Mouse (Mus musculus) hindbrain, embryonic 15.5 days (tissue): ENCODE measurements around the gene Cyp4a32. TPM values are rescaled to one million over a fixed set of nuclear protein-coding genes. Genes with fewer than 3 reads are reported as not detected.
"Not testable (repeated sequence)": the region's sequence is repeated elsewhere in the genome, so short reads cannot be mapped to it uniquely, and the experiment has no call there.

Experiments used
- ATAC-seq: fragments of 200-750 bp; cut with Nextera tagmentation; 2 replicates; pipeline ENCODE4 v1.8.0; 2017; ENCODE audit warnings: low read depth, moderate number of reproducible peaks, moderate TSS enrichment; ENCODE audit not compliant: low FRiP score
- H3K27ac ChIP-seq: fragments of 300-500 bp; sonication (generic); replicated peaks from 2 replicates; pipeline ENCODE4 v1.5.1; 2015; ENCODE audit warnings: mild to moderate bottlenecking, inconsistent platforms
- H3K27me3 ChIP-seq: fragments of 300-500 bp; sonication (generic); 2 replicates; pipeline ENCODE4 v1.6.1; 2015; ENCODE audit warnings: control low read depth, inconsistent platforms
- H3K36me3 ChIP-seq: fragments of 300-500 bp; sonication (generic); 2 replicates; pipeline ENCODE4 v1.6.1; 2015; ENCODE audit warnings: control low read depth, inconsistent platforms
- H3K4me1 ChIP-seq: fragments of 300-500 bp; sonication (generic); replicated peaks from 2 replicates; pipeline ENCODE4 v1.6.1; 2015; ENCODE audit warnings: control low read depth, inconsistent platforms
- H3K4me2 ChIP-seq: fragments of 300-500 bp; sonication (generic); 2 replicates; pipeline ENCODE4 v1.6.1; 2015; ENCODE audit warnings: moderate library complexity, mild to moderate bottlenecking, inconsistent platforms
- H3K4me3 ChIP-seq: fragments of 300-500 bp; sonication (generic); 2 replicates; pipeline ENCODE4 v1.5.1; 2015; ENCODE audit warnings: mild to moderate bottlenecking, inconsistent platforms
- H3K9ac ChIP-seq: fragments of 300-500 bp; sonication (generic); 2 replicates; pipeline ENCODE4 v1.6.1; 2015; ENCODE audit warnings: inconsistent platforms
- H3K9me3 ChIP-seq: fragments of 300-500 bp; sonication (generic); 2 replicates; pipeline ENCODE4 v1.6.1; 2016; ENCODE audit warnings: control low read depth, inconsistent platforms
- WGBS: fragments of 180-500 bp; shearing (Covaris S2); methylation state at CpG from one replicate; pipeline ENCODE4 v1.1.7; 2015; 5-methylcytosine and 5-hydroxymethylcytosine counted together
- polyA plus RNA-seq: library from polyadenylated mRNA; unstranded; fragments of >200 nt; fragmentation: Nextera tagmentation; extraction: Ambion mirVana; gene quantifications from 2 replicates; pipeline ENCODE4 v1.2.1, GENCODE M21; 2015

The Cyp4a32 gene
- polyA plus RNA-seq, result not detected in 2 replicates

DNA sequence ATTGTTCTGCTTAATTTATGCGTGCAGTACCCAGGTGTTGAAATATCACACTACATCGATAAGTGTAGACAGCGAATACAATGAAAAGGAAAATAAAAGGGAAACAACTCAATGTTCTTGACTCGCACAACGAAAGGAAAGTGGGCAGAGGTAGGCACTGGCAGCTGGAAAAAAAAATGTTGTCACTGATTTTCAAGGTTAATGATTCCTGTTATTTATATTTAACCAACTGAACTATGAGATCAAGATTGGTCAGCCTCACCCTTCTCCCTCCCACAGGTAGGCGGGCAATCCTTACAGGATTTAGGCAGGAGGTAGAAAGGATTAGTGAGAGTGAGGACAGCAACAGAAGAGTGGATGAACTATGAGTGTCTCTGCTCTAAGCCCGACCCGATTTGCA lies at the start of gene Cyp4a32:
Gene Cyp4a32 (plus strand): TSS at position 359 of the 400 bp plus-strand sequence.
- not testable (repeated sequence) for H3K4me1 ChIP-seq, H3K27me3 ChIP-seq, H3K9ac ChIP-seq, H3K9me3 ChIP-seq, ATAC-seq, H3K27ac ChIP-seq, H3K4me2 ChIP-seq, H3K36me3 ChIP-seq, H3K4me3 ChIP-seq
- WGBS, result 88% methylated on average over 8 of the region's 8 CpGs

DNA sequence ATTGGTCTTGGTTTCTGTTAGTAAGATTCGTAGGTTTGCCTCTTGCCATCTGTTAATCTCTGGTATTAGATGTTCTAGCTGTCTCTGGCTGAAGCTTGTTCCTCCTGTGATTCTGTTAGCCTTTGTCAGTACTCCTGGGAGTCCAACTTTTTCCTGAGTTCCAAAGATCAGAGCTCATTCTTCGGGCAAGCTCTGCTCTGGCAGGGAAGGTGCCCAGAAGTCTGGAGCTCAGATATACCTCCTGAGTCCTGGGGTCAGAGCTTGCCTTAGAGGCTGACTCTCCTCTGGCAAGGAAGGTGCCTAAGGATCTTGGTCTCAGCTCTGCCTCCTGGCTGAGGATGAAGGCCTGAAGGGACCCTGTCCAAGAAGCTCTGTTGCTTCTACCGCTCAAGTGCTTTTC lies 48.0 kb upstream of the Cyp4a32 start:
- Histone ChIP-seq H3K9ac (no peak overlapping the region), H3K27me3 (no peaks in the 10 kb centered on the region), H3K36me3 (no peaks in the 10 kb centered on the region), H3K4me1 (no peaks in the 10 kb centered on the region), H3K4me3 (no peak overlapping the region), H3K27ac (no peak overlapping the region), H3K9me3 (no peaks in the 10 kb centered on the region), H3K4me2 (no peak overlapping the region)
- 91% methylated on average over 3 of the region's 3 CpGs for WGBS
- no peak for ATAC-seq

DNA sequence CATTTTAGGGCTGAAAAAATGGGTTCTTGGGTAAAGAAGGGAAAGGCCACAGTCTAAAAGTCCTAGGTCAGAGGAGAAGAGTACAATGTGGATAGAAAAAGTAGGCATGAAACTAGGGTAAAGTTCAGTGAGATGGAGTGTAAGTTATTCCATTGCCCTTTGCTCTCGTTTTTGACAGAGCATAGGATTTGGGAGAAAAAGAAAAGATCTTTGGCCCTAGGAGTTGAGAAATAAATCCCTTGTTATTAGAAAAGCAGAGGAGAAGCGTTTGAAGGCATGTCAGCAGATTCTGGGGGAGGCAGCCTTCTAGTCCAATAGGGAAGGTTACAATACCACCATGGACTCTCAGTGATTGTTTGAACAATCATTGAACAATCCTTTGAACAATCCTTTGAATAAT lies 45.3 kb upstream of the Cyp4a32 start:
- Histone ChIP-seq H3K27ac (no peak overlapping the region), H3K36me3 (no peaks in the 10 kb centered on the region), H3K4me2 (no peak overlapping the region), H3K4me3 (no peak overlapping the region), H3K9me3 (no peaks in the 10 kb centered on the region), H3K9ac (no peak overlapping the region), H3K27me3 (no peaks in the 10 kb centered on the region), H3K4me1 (no peaks in the 10 kb centered on the region)
- no peak for ATAC-seq
- 65% methylated on average over 2 of the region's 2 CpGs for WGBS

DNA sequence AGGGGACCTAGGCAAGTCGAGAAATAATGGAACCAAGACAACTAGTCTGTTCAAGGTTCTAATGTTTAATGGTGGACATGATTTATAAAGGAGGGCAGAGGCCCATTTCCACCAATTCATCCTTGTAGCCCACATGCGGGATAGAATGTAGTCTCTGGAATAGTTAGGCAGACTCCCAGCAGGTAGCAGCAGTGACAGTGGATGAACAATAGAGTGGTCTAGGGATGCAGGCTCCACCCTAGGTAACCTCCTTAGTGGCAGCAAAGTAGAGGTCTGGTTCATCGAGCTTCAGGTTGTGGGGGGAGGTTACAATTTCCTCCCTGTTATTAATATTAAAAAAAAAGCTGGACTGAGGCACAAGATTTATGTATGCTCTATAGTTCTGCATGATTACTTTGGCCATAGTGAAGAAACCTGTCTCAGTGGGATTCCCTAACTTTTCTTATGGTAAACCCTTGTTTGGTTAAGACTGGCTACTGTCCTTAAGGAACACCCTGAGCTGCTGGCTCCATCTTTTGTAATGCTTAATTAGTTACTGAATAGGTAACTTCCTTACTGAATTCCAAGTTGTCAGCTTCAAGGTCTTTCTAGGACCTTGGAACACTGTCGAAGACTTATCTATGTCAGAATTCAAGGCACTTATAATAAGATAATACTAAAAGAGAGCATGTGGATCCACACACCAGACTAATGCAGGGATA lies 42.8 kb upstream of the Cyp4a32 start:
- no peaks in the 10 kb centered on the region for H3K9me3 ChIP-seq
- WGBS, result 44% methylated on average over 4 of the region's 4 CpGs
- H3K4me2 ChIP-seq, result no peak overlapping the region
- no peak for ATAC-seq
- H3K27ac ChIP-seq, result no peak overlapping the region
- no peak overlapping the region for H3K4me3 ChIP-seq
- H3K9ac ChIP-seq, result no peak overlapping the region
- H3K4me1 ChIP-seq, result no peaks in the 10 kb centered on the region
- H3K27me3 ChIP-seq, result no peaks in the 10 kb centered on the region
- no peaks in the 10 kb centered on the region for H3K36me3 ChIP-seq

DNA sequence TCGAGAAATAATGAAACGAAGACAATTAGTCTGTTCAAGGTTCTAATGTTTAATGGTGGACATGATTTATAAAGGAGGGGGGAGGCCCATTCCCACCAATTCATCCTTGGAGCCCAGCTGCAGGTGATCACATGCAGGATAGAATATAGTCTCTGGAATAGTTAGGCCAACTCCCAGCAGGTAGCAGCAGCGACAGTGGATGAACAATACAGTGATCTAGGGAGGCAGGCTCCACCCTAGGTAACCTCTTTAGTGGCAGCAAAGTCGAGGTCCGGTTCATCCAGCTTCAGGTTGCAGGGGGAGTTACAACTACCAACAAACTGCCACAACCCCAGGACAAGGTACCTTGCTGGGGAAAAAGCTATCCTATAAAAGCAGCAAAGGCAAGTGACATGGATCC lies 39.5 kb upstream of the Cyp4a32 start:
- not testable (repeated sequence) for H3K27ac ChIP-seq, H3K27me3 ChIP-seq, ATAC-seq, H3K9me3 ChIP-seq, H3K4me3 ChIP-seq, H3K36me3 ChIP-seq, H3K4me2 ChIP-seq, H3K9ac ChIP-seq, H3K4me1 ChIP-seq
- 55% methylated on average over 5 of the region's 5 CpGs for WGBS

DNA sequence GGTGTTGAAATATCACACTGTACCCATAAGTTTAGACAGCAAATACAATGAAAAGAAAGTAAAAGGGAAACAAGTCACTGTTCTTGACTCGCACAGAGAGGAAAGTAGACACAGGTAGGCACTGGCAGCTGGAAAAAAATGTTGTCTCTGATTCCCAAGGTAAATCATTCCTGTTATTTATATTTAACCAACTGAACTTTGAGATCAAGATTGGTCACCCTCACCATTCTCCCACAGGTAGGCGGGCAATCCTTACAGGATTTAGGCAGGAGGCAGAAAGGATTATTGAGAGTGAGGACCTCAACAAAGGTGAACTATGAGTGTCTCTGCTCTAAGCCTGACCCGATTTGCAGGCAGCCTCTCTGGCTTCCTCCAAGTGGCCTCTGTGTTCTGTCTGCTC lies 37.4 kb upstream of the Cyp4a32 start, which contains the start of gene Cyp4a31:
Gene Cyp4a31 (plus strand): TSS at position 249 of the 400 bp plus-strand sequence.
- WGBS, result 95% methylated on average over 3 of the region's 3 CpGs
- no peaks in the 10 kb centered on the region for H3K36me3 ChIP-seq
- no peaks in the 10 kb centered on the region for H3K4me1 ChIP-seq
- H3K4me3 ChIP-seq, result no peak within 1 kb of the TSS
- no peaks in the 10 kb centered on the region for H3K9me3 ChIP-seq
- H3K27ac ChIP-seq, result no peak within 1 kb of the TSS
- H3K9ac ChIP-seq, result no peak within 1 kb of the TSS
- no peak for ATAC-seq
- no peaks in the 10 kb centered on the region for H3K27me3 ChIP-seq
- no peak within 1 kb of the TSS for H3K4me2 ChIP-seq

DNA sequence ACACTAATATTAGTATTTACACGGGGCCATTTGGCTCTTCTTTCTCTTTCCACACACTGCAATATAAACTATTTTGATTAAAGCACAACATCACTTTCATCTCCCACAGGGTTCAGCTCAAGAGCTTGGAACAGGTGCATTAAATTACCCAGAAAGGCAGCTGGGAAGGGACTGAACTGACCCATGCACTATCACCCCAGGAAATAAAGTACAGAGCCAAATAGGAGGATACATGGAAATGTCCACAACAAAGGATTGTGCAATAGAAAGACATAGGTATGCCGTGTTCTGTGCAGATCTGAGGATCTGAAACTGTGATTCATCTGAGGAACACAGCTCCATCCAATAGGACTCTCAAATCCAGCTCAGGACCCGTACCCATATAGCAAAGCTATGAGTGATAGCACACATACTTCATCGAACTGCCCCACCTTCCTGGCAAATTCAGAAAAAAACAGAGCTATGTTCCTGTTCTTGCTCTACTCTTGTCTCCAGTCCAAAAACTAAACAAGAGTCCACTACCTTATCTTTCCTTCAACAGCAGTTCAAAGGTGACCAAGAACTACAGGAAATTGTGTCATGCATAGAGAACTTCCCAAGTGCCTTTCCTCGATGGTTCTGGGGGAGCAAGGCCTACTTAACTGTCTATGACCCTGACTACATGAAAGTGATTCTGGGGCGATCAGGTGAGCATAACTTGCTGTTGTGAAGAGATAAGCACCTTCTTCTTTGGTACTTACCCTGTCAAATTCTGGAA lies 36.1 kb upstream of the Cyp4a32 start:
- H3K27me3 ChIP-seq, ATAC-seq, H3K4me3 ChIP-seq, H3K36me3 ChIP-seq, H3K4me2 ChIP-seq, H3K9me3 ChIP-seq, H3K4me1 ChIP-seq, H3K9ac ChIP-seq, H3K27ac ChIP-seq: not testable (repeated sequence)
- WGBS, result 91% methylated on average over 6 of the region's 6 CpGs

DNA sequence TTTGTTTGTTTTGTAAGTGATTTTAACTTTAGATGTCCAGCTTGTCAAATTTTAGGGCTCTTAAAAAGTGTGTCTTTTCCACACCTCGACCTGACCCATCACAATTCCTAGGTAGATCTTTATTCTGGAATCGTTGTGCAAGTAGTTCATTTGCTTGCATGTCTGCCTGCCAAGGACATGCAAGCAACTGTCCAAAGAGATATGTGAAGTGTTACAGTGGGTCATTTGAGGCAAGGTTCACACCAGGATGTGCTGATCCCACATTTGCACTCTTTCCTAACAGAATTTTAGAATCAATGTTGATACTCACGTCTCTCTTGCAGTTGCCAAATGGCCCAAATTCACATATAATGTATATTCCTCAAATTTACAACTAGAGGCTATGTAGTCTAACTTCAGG lies 25.5 kb upstream of the Cyp4a32 start:
- Histone ChIP-seq H3K4me1 (no peaks in the 10 kb centered on the region), H3K9ac (no peak overlapping the region), H3K27me3 (no peaks in the 10 kb centered on the region), H3K36me3 (no peaks in the 10 kb centered on the region), H3K9me3 (no peaks in the 10 kb centered on the region), H3K27ac (no peak overlapping the region), H3K4me3 (no peak overlapping the region), H3K4me2 (no peak overlapping the region)
- ATAC-seq, result no peak
- WGBS, result 81% methylated on average over 3 of the region's 3 CpGs

DNA sequence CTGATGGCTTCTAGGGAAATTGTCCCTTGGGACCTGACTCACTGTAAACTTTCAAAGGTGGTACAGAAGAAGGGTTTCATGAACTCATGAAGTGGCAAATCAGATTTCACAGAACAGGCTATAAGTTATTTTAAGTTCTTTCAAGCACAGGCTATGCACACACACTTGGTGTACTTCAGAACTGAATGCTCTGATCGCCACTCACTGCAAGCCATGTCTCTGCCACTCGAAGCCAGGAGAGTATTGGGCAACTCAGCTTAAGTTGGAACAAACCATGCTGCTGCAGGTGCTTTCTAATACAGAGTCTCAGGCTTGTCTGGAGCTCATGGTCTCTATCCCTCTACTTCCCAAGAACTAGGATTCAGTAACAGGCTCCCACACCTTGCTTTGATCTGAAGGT lies 25.0 kb upstream of the Cyp4a32 start:
- Histone ChIP-seq H3K4me2 (no peak overlapping the region), H3K9ac (no peak overlapping the region), H3K4me1 (no peaks in the 10 kb centered on the region), H3K4me3 (no peak overlapping the region), H3K9me3 (no peaks in the 10 kb centered on the region), H3K36me3 (no peaks in the 10 kb centered on the region), H3K27me3 (no peaks in the 10 kb centered on the region), H3K27ac (no peak overlapping the region)
- 84% methylated on average over 2 of the region's 2 CpGs for WGBS
- ATAC-seq, result no peak

DNA sequence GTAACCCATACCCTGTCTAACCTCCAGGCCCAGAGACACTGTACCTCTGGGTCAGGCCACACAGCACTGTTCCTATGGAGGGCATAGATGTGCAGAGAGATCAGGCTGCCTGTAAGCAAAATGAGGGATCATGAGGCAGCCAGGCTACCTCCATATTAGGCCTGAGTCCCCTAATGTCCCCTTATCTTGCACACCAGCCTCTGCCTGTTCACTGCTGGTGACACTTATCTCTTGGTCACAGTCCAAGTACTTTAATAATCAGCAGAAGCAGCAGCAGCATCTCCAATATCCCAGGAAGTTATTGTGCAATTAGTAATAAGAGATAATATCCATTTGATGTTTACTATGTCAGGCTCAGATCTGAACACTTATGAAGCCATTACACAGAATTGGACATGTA lies 17.7 kb upstream of the Cyp4a32 start:
- no peak overlapping the region for H3K4me3 ChIP-seq
- no peaks in the 10 kb centered on the region for H3K4me1 ChIP-seq
- H3K36me3 ChIP-seq, result no peaks in the 10 kb centered on the region
- no peak overlapping the region for H3K27ac ChIP-seq
- no peak overlapping the region for H3K4me2 ChIP-seq
- no peak overlapping the region for H3K9ac ChIP-seq
- H3K27me3 ChIP-seq, result no peaks in the 10 kb centered on the region
- H3K9me3 ChIP-seq, result no peaks in the 10 kb centered on the region
- ATAC-seq, result no peak

DNA sequence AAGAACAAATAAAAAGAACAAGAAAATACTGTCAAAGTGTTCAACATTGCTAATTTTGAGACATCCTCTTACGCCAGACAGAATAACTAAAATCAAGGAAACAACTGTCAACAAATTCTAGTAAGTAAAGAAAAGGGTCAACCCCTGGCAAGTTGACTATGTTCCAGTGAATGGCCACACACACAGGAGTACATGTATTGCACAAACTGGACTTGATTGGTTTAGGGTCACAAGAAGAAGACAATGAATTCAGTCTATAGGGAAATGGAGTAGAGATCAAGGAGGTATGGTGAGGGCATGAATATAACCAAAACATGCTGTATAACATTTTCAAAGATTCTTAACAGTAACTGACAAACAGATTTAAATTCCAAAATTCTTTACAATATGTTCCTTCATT lies 4.4 kb upstream of the Cyp4a32 start:
- no peaks in the 10 kb centered on the region for H3K9me3 ChIP-seq
- H3K9ac ChIP-seq, result no peak overlapping the region
- ATAC-seq, result no peak

DNA sequence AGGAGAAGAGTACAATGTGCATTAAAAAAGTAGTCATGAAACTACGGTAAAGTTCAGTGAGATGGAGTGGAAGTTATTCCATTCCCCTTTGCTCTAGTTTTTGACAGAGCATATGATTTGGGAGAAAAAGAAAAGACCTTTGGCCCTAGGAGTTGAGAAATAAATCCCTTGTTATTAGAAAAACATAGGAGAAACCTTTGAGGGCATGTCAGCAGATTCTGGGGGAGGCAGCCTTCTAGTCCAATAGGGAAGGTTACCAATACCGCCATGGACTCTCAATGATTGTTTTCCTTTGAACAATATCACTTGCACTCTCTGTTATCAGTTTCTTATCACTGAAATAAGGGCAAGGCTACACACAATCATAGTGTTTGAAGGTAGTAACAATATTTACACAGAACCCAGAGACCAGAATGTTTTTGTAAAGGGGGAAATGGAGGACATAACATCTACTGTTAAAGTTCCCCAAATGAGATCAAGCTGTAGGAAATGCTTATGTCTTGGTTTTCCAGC lies 3.9 kb upstream of the Cyp4a32 start:
- no peaks in the 10 kb centered on the region for H3K27me3 ChIP-seq
- no peak overlapping the region for H3K4me2 ChIP-seq
- WGBS, result 95% methylated on average over 2 of the region's 2 CpGs
- no peak overlapping the region for H3K27ac ChIP-seq
- H3K9ac ChIP-seq, result no peak overlapping the region
- H3K4me3 ChIP-seq, result no peak overlapping the region
- no peak for ATAC-seq
- H3K9me3 ChIP-seq, result no peaks in the 10 kb centered on the region
- no peaks in the 10 kb centered on the region for H3K36me3 ChIP-seq
- H3K4me1 ChIP-seq, result no peaks in the 10 kb centered on the region

More for the DNA sequence above, 4.4 kb upstream of the Cyp4a32 start:
- no peak overlapping the region for H3K4me3 ChIP-seq
- 95% methylated on average over 1 of the region's 1 CpGs for WGBS
- H3K4me2 ChIP-seq, result no peak overlapping the region
- H3K36me3 ChIP-seq, result no peaks in the 10 kb centered on the region
- no peaks in the 10 kb centered on the region for H3K4me1 ChIP-seq
- H3K27ac ChIP-seq, result no peak overlapping the region
- no peaks in the 10 kb centered on the region for H3K27me3 ChIP-seq
